Mouse (Mus musculus): ENCODE results near the gene Fis1.

DNA sequence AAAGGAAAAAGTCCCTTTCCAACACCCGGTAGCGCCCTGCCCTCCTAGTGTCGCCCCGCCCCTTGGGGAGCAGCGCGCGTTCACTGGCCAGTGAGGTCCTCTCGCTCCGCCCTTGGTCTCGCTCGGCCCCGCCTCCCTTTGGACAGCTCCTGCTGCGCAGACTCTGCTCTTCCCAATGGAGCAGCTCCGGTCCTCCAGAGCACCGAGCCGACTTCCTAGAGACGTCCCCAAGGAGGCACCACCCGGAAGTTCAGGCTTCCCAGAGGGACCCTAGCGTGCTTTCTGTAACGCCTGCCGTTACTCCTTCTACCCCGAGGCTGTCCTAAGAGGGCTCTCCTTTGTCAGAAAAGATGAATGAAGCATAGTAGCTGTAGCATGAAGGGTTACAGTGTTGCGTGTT is at the start of gene Fis1:
- TF ChIP-seq JUN (IDR thresholded peaks at IDR 0.05; ENCODE audit: insufficient read depth, low read depth, low read length): no peak
- no peak for TF ChIP-seq UBTF (IDR thresholded peaks at IDR 0.05; ENCODE audit: low read depth, low read length)
- TF ChIP-seq ZNF384 (IDR thresholded peaks at IDR 0.05; ENCODE audit: low read depth, low read length): no peak
- peak; percentile 90 for TF ChIP-seq NRF1 (IDR thresholded peaks at IDR 0.05; ENCODE audit: low read depth, low read length)
- no peak for TF ChIP-seq MAZ (IDR thresholded peaks at IDR 0.05; ENCODE audit: low read depth, low read length)
- no peak for TF ChIP-seq EP300 (IDR thresholded peaks at IDR 0.05; ENCODE audit: low read length)
